11 mouse cellular contexts compared by ENCODE assay signal in genomic region chr11:54775628-54776366, GRCm38 (mm10). TPM values are rescaled to one million over a fixed set of nuclear protein-coding genes. Genes with fewer than 3 reads are reported as not detected.
A peak's percentile ranks its signal among the peaks of the same experiment; 100 is the strongest.
DNase-seq lines count a peak whose midpoint lies in the region; ATAC-seq and TF ChIP-seq lines count a peak whose summit lies in the region.
"Had no signal": no experiment of that assay in that cellular context is flagged by ENCODE, and none has a peak within 500 bp of the region (broad histone marks: within the 10 kb centered on the region; RNA-seq: fewer than 3 reads in every experiment).

No protein-coding gene starts in this region.

- H3K4me2 ChIP-seq in heart, embryonic 14.5 days (ENCODE audit: low read length): peak overlapping the region; percentile 44
- no peak overlapping the region for H3K4me2 ChIP-seq in intestine, embryonic 16.5 days (ENCODE audit: low read depth, low read length)
- 0 out of 2 replicates have a peak overlapping the region, but pooled peaks have one; percentile 12 for H3K4me2 ChIP-seq in stomach, embryonic 15.5 days

- no peaks in the 10 kb centered on the region for H3K27me3 ChIP-seq in heart, embryonic 14.5 days (ENCODE audit: control insufficient read depth, insufficient read depth, low read length)
- no peaks in the 10 kb centered on the region for H3K27me3 ChIP-seq in thymus, adult 2 months (ENCODE audit: control insufficient read depth, insufficient read depth, low read length)
- no peaks in the 10 kb centered on the region for H3K27me3 ChIP-seq in intestine, embryonic 16.5 days (replicated peaks; ENCODE audit: control insufficient read depth, insufficient read depth, low read length)
- no peaks in the 10 kb centered on the region for H3K27me3 ChIP-seq in stomach, embryonic 15.5 days (replicated peaks)

- TF ChIP-seq POLR2A in thymus, adult 2 months (IDR thresholded peaks at IDR 0.05; ENCODE audit: control insufficient read depth, extremely low read depth, insufficient read depth, low read length, poor library complexity): no peak

- H3K36me3 ChIP-seq in heart, embryonic 14.5 days (ENCODE audit: control insufficient read depth, insufficient read depth, low read length): no peaks in the 10 kb centered on the region
- H3K36me3 ChIP-seq in thymus, adult 2 months (ENCODE audit: control insufficient read depth, insufficient read depth, low read length): no peaks in the 10 kb centered on the region
- H3K36me3 ChIP-seq in intestine, embryonic 16.5 days (ENCODE audit: control insufficient read depth, insufficient read depth, low read length): no peaks in the 10 kb centered on the region
- H3K36me3 ChIP-seq in stomach, embryonic 15.5 days: no peaks in the 10 kb centered on the region

- 25% methylated on average over 4 of the region's 4 CpGs for WGBS in heart, embryonic 14.5 days
- 37% methylated on average over 4 of the region's 4 CpGs for WGBS in thymus, adult 2 months
- WGBS in intestine, embryonic 16.5 days: 56% methylated on average over 4 of the region's 4 CpGs
- 48% methylated on average over 4 of the region's 4 CpGs for WGBS in stomach, embryonic 15.5 days

- no peak overlapping the region for H3K4me3 ChIP-seq in heart, embryonic 14.5 days (ENCODE audit: control insufficient read depth in 1 of 2, insufficient read depth in 1 of 2, low read depth in 1 of 2, low read length in 2 of 2)
- no peak overlapping the region for H3K4me3 ChIP-seq in thymus, adult 2 months (ENCODE audit: control insufficient read depth, insufficient read depth, low read length)
- no peak overlapping the region for H3K4me3 ChIP-seq in intestine, embryonic 16.5 days (ENCODE audit: low read length)
- H3K4me3 ChIP-seq in stomach, embryonic 15.5 days (replicated peaks): no peak overlapping the region

- peaks cover 10 to 60% of the 10 kb centered on the region in 2 experiments for H3K4me1 ChIP-seq in heart, embryonic 14.5 days (ENCODE audit: control insufficient read depth in 2 of 2, insufficient read depth in 2 of 2, low read length in 2 of 2)
- H3K4me1 ChIP-seq in thymus, adult 2 months (replicated peaks; ENCODE audit: control insufficient read depth, insufficient read depth, low read length): peaks cover 17% of the 10 kb centered on the region
- peaks cover 16% of the 10 kb centered on the region for H3K4me1 ChIP-seq in intestine, embryonic 16.5 days (ENCODE audit: control insufficient read depth, insufficient read depth, low read length)
- H3K4me1 ChIP-seq in stomach, embryonic 15.5 days: peaks cover 14% of the 10 kb centered on the region; the same call in 1 of the 2 replicates

- H3K9ac ChIP-seq in heart, embryonic 14.5 days (ENCODE audit: low read length): no peak overlapping the region
- H3K9ac ChIP-seq in intestine, embryonic 16.5 days (ENCODE audit: low read depth, low read length): no peak overlapping the region
- H3K9ac ChIP-seq in stomach, embryonic 15.5 days: no peak overlapping the region

- peak overlapping the region; percentile 75 to 76 for H3K27ac ChIP-seq in heart, embryonic 14.5 days (replicated peaks in 1 of 2; ENCODE audit: control insufficient read depth in 1 of 2, insufficient read depth in 1 of 2, low read depth in 2 of 2, low read length in 2 of 2)
- H3K27ac ChIP-seq in thymus, adult 2 months (ENCODE audit: control insufficient read depth, insufficient read depth, low read length): peak overlapping the region; percentile 37
- H3K27ac ChIP-seq in intestine, embryonic 16.5 days (ENCODE audit: low read length): peak overlapping the region; percentile 67; the same call in 1 of the 2 replicates
- peak overlapping the region; percentile 54 for H3K27ac ChIP-seq in stomach, embryonic 15.5 days

- no peak for TF ChIP-seq CTCF in thymus, adult 2 months (IDR thresholded peaks at IDR 0.05; ENCODE audit: borderline replicate concordance, control insufficient read depth, extremely low read depth, insufficient read depth, low read length, poor library complexity)

- no peak for ATAC-seq in heart, embryonic 14.5 days (ENCODE audit: insufficient number of reproducible peaks, insufficient read depth, low FRiP score, low read depth)
- ATAC-seq in intestine, embryonic 16.5 days: no peak
- ATAC-seq in stomach, embryonic 15.5 days (ENCODE audit: insufficient read depth, low FRiP score, low read depth): no peak

- no peak for DNase-seq in heart, adult 8-10 months (ENCODE audit: low spot score)
- no peak for DNase-seq in thymus, adult 2 months
- DNase-seq in thymus, postnatal 4 days: no peak
- no peak for DNase-seq in cerebellum, adult 8-10 months
- DNase-seq in adrenal gland, postnatal 14 days: no peak
- DNase-seq: adrenal gland, postnatal 25 days; embryo, embryonic 11 days; kidney, postnatal 14 days had no signal

- no peaks in the 10 kb centered on the region for H3K9me3 ChIP-seq in heart, embryonic 14.5 days (ENCODE audit: control insufficient read depth, low read length)
- no peaks in the 10 kb centered on the region for H3K9me3 ChIP-seq in intestine, embryonic 16.5 days (ENCODE audit: control insufficient read depth, low read length)
- no peaks in the 10 kb centered on the region for H3K9me3 ChIP-seq in stomach, embryonic 15.5 days

RNA-seq across cellular contexts. Expression of gene Cdc42se2, which starts 11.7 kb away (rescaled TPM):
- polyA plus RNA-seq in heart, embryonic 14.5 days (2014; fragmentation: Nextera tagmentation; extraction: Ambion mirVana): 64.6 and 65.1 TPM in 2 replicates
- 10 to 100 TPM; 20.1 to 22.6 (median 21.7) TPM for total RNA-seq in heart, adult 8-10 months (2022)
- polyA plus RNA-seq in thymus, adult 2 months (2012; rRNA removed): 122 and 127 TPM in 2 replicates
- 70.0 and 72.9 TPM in 2 replicates for polyA plus RNA-seq in intestine, embryonic 16.5 days (2015; fragmentation: Nextera tagmentation; extraction: Ambion mirVana)
- polyA plus RNA-seq in stomach, embryonic 15.5 days (2015; fragmentation: Nextera tagmentation; extraction: Ambion mirVana): 66.4 and 68.1 TPM in 2 replicates
- 19.7 and 29.9 TPM in 2 replicates for total RNA-seq in adrenal gland, postnatal 14 days (2021)
